Mouse (Mus musculus) liver, embryonic 16.5 days (tissue): ENCODE results near the gene Ankrd17. TPM values are rescaled to one million over a fixed set of nuclear protein-coding genes. Genes with fewer than 3 reads are reported as not detected.

Source experiments
- ATAC-seq: fragments of 200-750 bp; cut with Nextera tagmentation; 2 replicates; pipeline ENCODE4 v1.8.0; 2017; ENCODE audit warnings: low read depth, mild to moderate bottlenecking, moderate number of reproducible peaks, moderate library complexity
- H3K27ac ChIP-seq: fragments of 300-500 bp; sonication (generic); 2 replicates; pipeline ENCODE4 v1.5.1; 2014; ENCODE audit warnings: mild to moderate bottlenecking, low read length
- H3K27me3 ChIP-seq: fragments of 300-500 bp; sonication (generic); 2 replicates; pipeline ENCODE4 v1.6.1; 2014; ENCODE audit warnings: low read depth, low read length, mixed read lengths; ENCODE audit not compliant: control insufficient read depth, insufficient read depth
- H3K36me3 ChIP-seq: fragments of 300-500 bp; sonication (generic); 2 replicates; pipeline ENCODE4 v1.6.1; 2014; ENCODE audit warnings: mild to moderate bottlenecking; ENCODE audit not compliant: control insufficient read depth, insufficient read depth
- H3K4me1 ChIP-seq: fragments of 300-500 bp; sonication (generic); 2 replicates; pipeline ENCODE4 v1.6.1; 2014; ENCODE audit warnings: low read depth, low read length, mixed read lengths; ENCODE audit not compliant: control insufficient read depth
- H3K4me2 ChIP-seq: fragments of 300-500 bp; sonication (generic); 2 replicates; pipeline ENCODE4 v1.6.1; 2014; ENCODE audit warnings: low read depth, low read length, mixed read lengths
- H3K4me3 ChIP-seq: fragments of 300-500 bp; sonication (generic); 2 replicates; pipeline ENCODE4 v1.5.1; 2014; ENCODE audit warnings: low read depth, mild to moderate bottlenecking, low read length
- H3K9ac ChIP-seq: fragments of 300-500 bp; sonication (generic); 2 replicates; pipeline ENCODE4 v1.6.1; 2014; ENCODE audit warnings: low read depth, low read length
- H3K9me3 ChIP-seq: fragments of 300-500 bp; sonication (generic); replicated peaks from 2 replicates; pipeline ENCODE4 v1.6.1; 2016; ENCODE audit warnings: low read length; ENCODE audit not compliant: control insufficient read depth
- WGBS: fragments of 180-500 bp; shearing (Covaris S2); extraction: QIAGEN DNeasy Blood & Tissue Kit; methylation state at CpG from one replicate; pipeline ENCODE4 v1.1.7; 2014; ENCODE audit not compliant: insufficient replicate concordance; 5-methylcytosine and 5-hydroxymethylcytosine counted together
- polyA plus RNA-seq: library from polyadenylated mRNA; unstranded; fragments of >200 nt; fragmentation: Nextera tagmentation; extraction: Ambion mirVana; gene quantifications from 2 replicates; pipeline ENCODE4 v1.2.1, GENCODE M21; 2015

Ankrd17 gene
- polyA plus RNA-seq, 1 experiment from 2014 or later: 8.2 TPM

- H3K27me3 ChIP-seq: no peaks in the 10 kb centered on the region
- ATAC-seq: no peak
- H3K4me2 ChIP-seq: no peak overlapping the region
- no peaks in the 10 kb centered on the region for H3K36me3 ChIP-seq
- no peaks in the 10 kb centered on the region for H3K9me3 ChIP-seq
- no peak overlapping the region for H3K27ac ChIP-seq
- peaks cover 4% of the 10 kb centered on the region for H3K4me1 ChIP-seq
- 63% methylated on average over 4 of the region's 4 CpGs for WGBS
- no peak overlapping the region for H3K9ac ChIP-seq
- H3K4me3 ChIP-seq: no peak overlapping the region
Observed at GRCm38 (mm10) chr5:90340847-90341246, 25.5 kb downstream of the Ankrd17 start.

- no peak for ATAC-seq
- H3K4me3 ChIP-seq: no peak overlapping the region
- 69% methylated on average over 1 of the region's 1 CpGs for WGBS
- H3K9ac ChIP-seq: no peak overlapping the region
- no peak overlapping the region for H3K4me2 ChIP-seq
- no peaks in the 10 kb centered on the region for H3K9me3 ChIP-seq
- no peaks in the 10 kb centered on the region for H3K27me3 ChIP-seq
- peaks cover 4% of the 10 kb centered on the region for H3K4me1 ChIP-seq
- H3K36me3 ChIP-seq: no peaks in the 10 kb centered on the region
- H3K27ac ChIP-seq: no peak overlapping the region
Observed at GRCm38 (mm10) chr5:90339953-90340343, 26.4 kb downstream of the Ankrd17 start.

DNA sequence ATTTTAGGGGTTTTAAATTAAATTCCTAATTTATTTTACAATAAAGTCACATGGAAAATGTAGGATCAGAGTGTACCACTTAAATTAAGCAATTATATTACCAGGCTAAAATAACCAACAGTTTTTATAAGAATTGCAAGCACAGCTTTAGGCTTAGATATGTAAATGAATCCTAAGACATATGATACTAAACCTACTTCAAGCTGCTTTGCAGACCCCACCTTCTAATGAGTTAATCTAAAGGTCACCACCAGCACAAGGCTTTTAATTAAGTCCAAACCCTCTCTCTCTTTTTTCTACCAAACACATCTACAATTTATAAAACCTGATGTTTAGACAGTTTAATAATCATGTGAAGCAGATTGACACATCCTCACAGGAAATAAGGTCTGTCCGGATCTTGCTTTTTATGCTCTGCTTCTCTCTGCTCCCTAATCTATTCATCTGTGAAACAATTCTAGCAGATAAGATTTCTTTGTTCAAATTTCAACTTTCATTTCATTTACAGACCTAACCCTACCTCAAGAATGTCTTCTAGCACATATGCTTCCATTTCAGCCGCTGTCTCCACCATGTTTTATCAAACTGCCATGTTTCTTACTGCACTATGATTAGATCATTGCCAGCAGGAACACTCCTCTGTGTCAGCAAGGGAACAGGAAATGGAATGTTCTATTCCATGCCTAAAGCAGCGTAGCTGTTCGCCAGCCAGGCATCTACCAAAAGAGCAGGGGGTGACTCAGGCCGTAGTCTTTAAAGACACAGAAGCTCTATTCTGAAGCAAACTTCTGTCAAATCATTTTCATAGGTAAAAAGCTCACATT lies 27.0 kb downstream of the Ankrd17 start:
- H3K9ac ChIP-seq: no peak overlapping the region
- H3K9me3 ChIP-seq: no peaks in the 10 kb centered on the region
- no peaks in the 10 kb centered on the region for H3K36me3 ChIP-seq
- no peaks in the 10 kb centered on the region for H3K27me3 ChIP-seq
- no peak overlapping the region for H3K4me3 ChIP-seq
- H3K27ac ChIP-seq: no peak overlapping the region
- peaks cover 4% of the 10 kb centered on the region for H3K4me1 ChIP-seq
- 13% methylated on average over 5 of the region's 5 CpGs for WGBS
- peak; percentile 70; the same call in 1 of the 2 replicates for ATAC-seq
- H3K4me2 ChIP-seq: peak overlapping the region; percentile 38

GRCm38 (mm10) chr5:90338177-90339091 lies 27.9 kb downstream of the Ankrd17 start:
- Histone ChIP-seq H3K9me3 (no peaks in the 10 kb centered on the region), H3K36me3 (no peaks in the 10 kb centered on the region), H3K9ac (no peak overlapping the region), H3K4me1 (peaks cover 4% of the 10 kb centered on the region), H3K27ac (no peak overlapping the region), H3K27me3 (no peaks in the 10 kb centered on the region), H3K4me3 (no peak overlapping the region), H3K4me2 (peak overlapping the region; percentile 34)
- ATAC-seq: no peak
- WGBS: 45% methylated on average over 7 of the region's 7 CpGs

- Histone ChIP-seq H3K4me3 (no peak overlapping the region), H3K36me3 (no peaks in the 10 kb centered on the region), H3K27ac (no peak overlapping the region), H3K27me3 (no peaks in the 10 kb centered on the region), H3K9ac (no peak overlapping the region), H3K4me1 (peaks cover 2% of the 10 kb centered on the region), H3K9me3 (no peaks in the 10 kb centered on the region), H3K4me2 (no peak overlapping the region)
- 0 out of 2 replicates have a peak, but pooled peaks have one; percentile 27 for ATAC-seq
- 64% methylated on average over 2 of the region's 2 CpGs for WGBS
Observed at GRCm38 (mm10) chr5:90332478-90332877, 33.9 kb downstream of the Ankrd17 start.

DNA sequence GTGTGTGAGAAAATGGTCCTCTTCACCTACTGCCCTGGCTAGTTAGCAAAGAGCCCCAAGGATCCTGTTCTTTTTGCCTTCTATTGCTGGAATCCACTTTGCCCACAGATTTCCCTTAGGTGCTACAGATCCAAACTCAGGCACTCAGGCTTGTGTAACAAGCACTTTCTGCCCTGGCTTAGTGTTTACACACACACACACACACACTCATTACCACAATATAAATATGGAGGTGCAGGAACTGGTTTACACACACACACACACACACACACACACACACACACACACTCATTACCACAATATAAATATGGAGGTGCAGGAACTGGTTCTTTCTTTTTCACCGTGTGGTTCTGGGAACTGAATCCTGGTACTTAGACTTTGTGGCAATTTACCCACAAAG lies 35.3 kb downstream of the Ankrd17 start:
- no peak overlapping the region for H3K27ac ChIP-seq
- peaks cover 2% of the 10 kb centered on the region for H3K4me1 ChIP-seq
- peak; percentile 35; the same call in 1 of the 2 replicates for ATAC-seq
- 33% methylated on average over 1 of the region's 1 CpGs for WGBS
- no peaks in the 10 kb centered on the region for H3K27me3 ChIP-seq
- H3K4me2 ChIP-seq: no peak overlapping the region
- H3K4me3 ChIP-seq: no peak overlapping the region
- no peaks in the 10 kb centered on the region for H3K36me3 ChIP-seq
- H3K9ac ChIP-seq: no peak overlapping the region
- no peaks in the 10 kb centered on the region for H3K9me3 ChIP-seq

- peaks cover 16% of the 10 kb centered on the region for H3K36me3 ChIP-seq
- 86% methylated on average over 11 of the region's 11 CpGs for WGBS
- no peak overlapping the region for H3K4me3 ChIP-seq
- H3K9me3 ChIP-seq: no peaks in the 10 kb centered on the region
- no peak overlapping the region for H3K4me2 ChIP-seq
- no peak overlapping the region for H3K27ac ChIP-seq
- no peaks in the 10 kb centered on the region for H3K4me1 ChIP-seq
- H3K27me3 ChIP-seq: no peaks in the 10 kb centered on the region
- no peak for ATAC-seq
- H3K9ac ChIP-seq: no peak overlapping the region
Observed at GRCm38 (mm10) chr5:90298396-90298795, 68.0 kb downstream of the Ankrd17 start.

GRCm38 (mm10) chr5:90289887-90290286 lies 76.5 kb downstream of the Ankrd17 start:
- Histone ChIP-seq H3K9me3 (no peaks in the 10 kb centered on the region), H3K27ac (no peak overlapping the region), H3K27me3 (no peaks in the 10 kb centered on the region), H3K4me1 (no peaks in the 10 kb centered on the region), H3K9ac (no peak overlapping the region), H3K4me2 (no peak overlapping the region), H3K4me3 (no peak overlapping the region), H3K36me3 (peaks cover 36% of the 10 kb centered on the region)
- ATAC-seq: no peak

DNA sequence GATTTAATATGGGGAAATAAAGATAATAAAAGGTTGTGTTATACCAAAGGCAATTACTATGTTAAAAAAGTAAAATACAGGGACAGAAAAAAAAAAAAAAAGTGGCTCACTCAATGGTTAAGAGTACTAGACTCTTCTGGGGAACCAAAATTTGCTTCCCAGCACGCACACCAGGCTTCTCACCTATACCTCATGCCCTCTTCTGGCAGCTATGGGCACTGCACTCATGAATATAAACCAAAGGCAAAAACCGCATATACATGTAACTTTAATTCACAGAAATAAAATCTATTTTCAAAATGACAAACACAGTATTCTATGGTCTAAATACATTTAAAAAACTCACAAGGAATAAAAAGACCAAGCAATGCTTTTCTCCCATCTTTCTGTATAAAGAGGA lies 79.8 kb downstream of the Ankrd17 start:
- H3K4me2 ChIP-seq: no peak overlapping the region
- H3K9me3 ChIP-seq: no peaks in the 10 kb centered on the region
- H3K4me3 ChIP-seq: no peak overlapping the region
- WGBS: 63% methylated on average over 2 of the region's 2 CpGs
- no peak overlapping the region for H3K27ac ChIP-seq
- no peaks in the 10 kb centered on the region for H3K4me1 ChIP-seq
- ATAC-seq: no peak
- H3K27me3 ChIP-seq: no peaks in the 10 kb centered on the region
- H3K36me3 ChIP-seq: peaks cover 40% of the 10 kb centered on the region
- no peak overlapping the region for H3K9ac ChIP-seq
